Mouse (Mus musculus) ovary, adult 18-20 months (tissue): ENCODE measurements at regions not wholly inside any gene's neighbourhood (a gene's known extent, or its start where the extent isn't known, plus 50 kb on each side); places are given as distances from the start of the nearest gene placed in this dataset.
"Not testable (repeated sequence)": the region's sequence is repeated elsewhere in the genome, so short reads cannot be mapped to it uniquely, and the experiment has no call there.

ENCODE experiments used
- DNase-seq: peaks from one replicate; pipeline ENCODE4 v3.0.0; 2022; ENCODE audit warnings: low spot score, mixed read lengths

DNA sequence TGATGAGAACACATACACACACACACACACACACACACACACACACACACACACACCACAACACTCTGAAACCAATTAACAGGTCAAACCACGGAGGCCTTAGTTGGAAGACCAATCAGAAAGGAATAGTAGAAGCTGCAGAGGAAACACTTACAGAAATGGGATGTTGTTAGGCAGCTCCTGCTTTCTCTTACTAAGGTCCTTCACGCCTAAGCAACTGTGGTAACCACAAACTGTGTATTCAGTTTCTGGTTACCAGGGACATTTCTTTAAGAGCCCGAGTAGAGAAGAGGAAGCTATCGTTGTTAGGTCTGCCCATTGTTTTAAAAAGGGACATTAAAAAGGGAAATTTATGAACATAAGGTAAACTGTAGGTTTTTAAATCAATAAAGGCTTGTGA lies 70.1 kb upstream of the Olfr1507 start:
- DNase-seq: no peak

DNA sequence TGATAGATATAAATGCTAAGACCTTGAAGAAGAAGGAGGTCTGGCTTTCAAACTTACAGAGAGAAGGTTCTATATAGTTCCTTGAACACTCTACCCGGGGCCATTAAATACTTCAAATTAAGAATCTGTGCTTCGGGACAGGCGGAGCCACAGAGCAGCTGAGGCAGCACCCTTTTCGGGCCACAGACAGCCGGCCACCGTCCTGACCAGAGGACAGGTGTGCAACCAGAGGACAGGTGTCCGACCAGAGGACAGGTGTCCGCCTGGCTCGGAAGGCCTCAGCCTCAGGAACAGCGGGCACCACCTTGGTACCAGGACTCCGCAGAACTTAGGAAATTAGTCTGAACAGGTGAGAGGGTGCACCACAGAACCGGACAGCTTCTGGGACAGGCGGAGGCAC lies 60.8 kb upstream of the Olfr1507 start:
- DNase-seq: not testable (repeated sequence)

DNA sequence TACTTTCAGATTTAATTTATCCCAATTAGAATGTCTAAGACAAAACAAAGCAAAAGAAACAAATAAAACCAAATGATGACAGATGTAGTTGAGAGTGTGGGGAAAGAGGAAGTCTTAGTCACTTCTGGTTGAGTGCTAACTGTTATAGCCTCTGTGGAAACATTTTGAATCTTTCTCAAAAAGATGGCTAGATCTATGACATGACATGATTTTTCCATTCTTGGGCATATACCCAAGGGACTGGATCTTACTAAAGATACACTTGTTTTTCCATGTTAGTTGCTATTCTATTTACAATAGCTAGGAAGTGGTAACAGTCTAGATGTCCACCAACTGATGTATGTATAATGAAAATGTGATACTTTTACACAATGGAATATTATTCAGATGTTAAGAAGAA lies 57.9 kb upstream of the Olfr1507 start:
- DNase-seq: no peak

DNA sequence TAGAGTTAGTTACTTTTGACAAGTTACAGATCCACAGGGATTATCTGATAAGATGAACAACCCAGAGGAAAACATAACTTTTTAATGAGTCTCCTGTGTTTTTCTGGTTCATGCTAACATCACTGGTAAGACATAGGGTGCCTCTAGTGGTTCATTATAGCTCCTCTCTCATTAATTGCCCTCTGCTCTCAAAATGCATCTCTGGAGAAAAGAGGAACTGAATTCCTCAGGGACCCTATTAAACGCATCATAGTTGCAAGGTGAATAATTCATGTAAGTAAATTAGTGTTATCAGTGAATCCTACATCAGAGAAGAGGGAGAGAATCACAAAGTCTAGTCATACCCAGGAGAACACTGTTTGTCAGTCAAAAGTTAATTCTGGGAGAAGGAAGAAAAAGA lies 52.4 kb upstream of the Olfr1507 start:
- no peak for DNase-seq
